Mouse (Mus musculus): Measurements from ENCODE around the gene Gm49342. TPM values are rescaled to one million over a fixed set of nuclear protein-coding genes. Genes with fewer than 3 reads are reported as not detected.
"Not testable (repeated sequence)": the region's sequence is repeated elsewhere in the genome, so short reads cannot be mapped to it uniquely, and the experiment has no call there.

Gene Gm49342
- 24.4 TPM in 1 of 2 replicates, not detected in the other for total RNA-seq (2015)
- total RNA-seq (2017), result 144 and 168 TPM in 2 replicates

- ATAC-seq (replicated peaks; ENCODE audit: poor library complexity), result peak; percentile 83
Observed at GRCm38 (mm10) chr14:50943932-50944667, at the start of gene Gm49342. Gene Gm49342 (plus strand): TSS chr14:50944517.

- no peak for ATAC-seq (replicated peaks; ENCODE audit: poor library complexity)
Observed at GRCm38 (mm10) chr14:50895407-50895806, 48.9 kb upstream of the Gm49342 start.

GRCm38 (mm10) chr14:50895985-50896746 is 48.2 kb upstream of the Gm49342 start:
- ATAC-seq (replicated peaks; ENCODE audit: poor library complexity), result peak; percentile 58

- no peak for ATAC-seq (replicated peaks; ENCODE audit: poor library complexity)
Observed at GRCm38 (mm10) chr14:50896747-50897373, 47.5 kb upstream of the Gm49342 start.

GRCm38 (mm10) chr14:50897374-50897765 is 46.9 kb upstream of the Gm49342 start, which contains the start of gene Klhl33:
Gene Klhl33 (minus strand): TSS chr14:50897507.
- ATAC-seq (replicated peaks; ENCODE audit: poor library complexity), result peak; percentile 24; the same call in 1 of the 2 replicates

- ATAC-seq (replicated peaks; ENCODE audit: poor library complexity), result peak; percentile 27
Observed at GRCm38 (mm10) chr14:50897992-50898391, 46.3 kb upstream of the Gm49342 start.

GRCm38 (mm10) chr14:50903973-50904827 is 40.1 kb upstream of the Gm49342 start:
- peak; percentile 98 for ATAC-seq (replicated peaks; ENCODE audit: poor library complexity)

GRCm38 (mm10) chr14:50904828-50905129 is 39.5 kb upstream of the Gm49342 start:
- no peak for ATAC-seq (replicated peaks; ENCODE audit: poor library complexity)

GRCm38 (mm10) chr14:50905327-50905726 is 39.0 kb upstream of the Gm49342 start:
- ATAC-seq (replicated peaks; ENCODE audit: poor library complexity), result peak; percentile 59

GRCm38 (mm10) chr14:50908126-50908525 is 36.2 kb upstream of the Gm49342 start:
- no peak for ATAC-seq (replicated peaks; ENCODE audit: poor library complexity)

- ATAC-seq (replicated peaks; ENCODE audit: poor library complexity), result no peak
Observed at GRCm38 (mm10) chr14:50911356-50911755, 33.0 kb upstream of the Gm49342 start.

GRCm38 (mm10) chr14:50923437-50923836 is 20.9 kb upstream of the Gm49342 start:
- not testable (repeated sequence) for ATAC-seq (replicated peaks; ENCODE audit: poor library complexity)

GRCm38 (mm10) chr14:50924281-50925064 is 19.8 kb upstream of the Gm49342 start, which contains the start of the genes Osgep and Apex1:
Gene Osgep (minus strand): TSS chr14:50924893.
Gene Apex1 (plus strand): TSS chr14:50924968.
- ATAC-seq (replicated peaks; ENCODE audit: poor library complexity), result peak; percentile 86

GRCm38 (mm10) chr14:50925111-50925920 is 19.0 kb upstream of the Gm49342 start:
- ATAC-seq (replicated peaks; ENCODE audit: poor library complexity), result peak; percentile 51

- ATAC-seq (replicated peaks; ENCODE audit: poor library complexity), result no peak
Observed at GRCm38 (mm10) chr14:50927366-50927765, 17.0 kb upstream of the Gm49342 start.

GRCm38 (mm10) chr14:50929951-50930350 is 14.4 kb upstream of the Gm49342 start:
- ATAC-seq (replicated peaks; ENCODE audit: poor library complexity), result no peak

- ATAC-seq (replicated peaks; ENCODE audit: poor library complexity), result 0 out of 2 replicates have a peak, but pooled peaks have one; percentile 7
Observed at GRCm38 (mm10) chr14:50930377-50930753, 14.0 kb upstream of the Gm49342 start.

- ATAC-seq (replicated peaks; ENCODE audit: poor library complexity), result peak; percentile 90
Observed at GRCm38 (mm10) chr14:50930754-50931492, 13.4 kb upstream of the Gm49342 start, which contains the start of the genes Pip4p1 and Pnp. Gene Pip4p1 (minus strand): TSS chr14:50930856. Gene Pnp (plus strand): TSS chr14:50931082.
